Mouse (Mus musculus) thymus, adult 2 months (tissue): ENCODE measurements around the gene Fen1.

Experiments
- CTCF ChIP-seq: fragments of 200-500 bp; IDR thresholded peaks from 2 replicates; pipeline ENCODE4 v1.5.1; 2012; ENCODE audit warnings: mild to moderate bottlenecking, control low read depth, low read length, moderate library complexity, borderline replicate concordance; ENCODE audit not compliant: control insufficient read depth, poor library complexity, insufficient read depth; ENCODE audit errors: extremely low read depth
- POLR2A ChIP-seq: fragments of 200-500 bp; IDR thresholded peaks from 2 replicates; pipeline ENCODE4 v1.6.1; 2012; ENCODE audit warnings: mild to moderate bottlenecking, low read length, control low read depth, moderate library complexity; ENCODE audit not compliant: control insufficient read depth, poor library complexity, insufficient read depth; ENCODE audit errors: extremely low read depth

DNA sequence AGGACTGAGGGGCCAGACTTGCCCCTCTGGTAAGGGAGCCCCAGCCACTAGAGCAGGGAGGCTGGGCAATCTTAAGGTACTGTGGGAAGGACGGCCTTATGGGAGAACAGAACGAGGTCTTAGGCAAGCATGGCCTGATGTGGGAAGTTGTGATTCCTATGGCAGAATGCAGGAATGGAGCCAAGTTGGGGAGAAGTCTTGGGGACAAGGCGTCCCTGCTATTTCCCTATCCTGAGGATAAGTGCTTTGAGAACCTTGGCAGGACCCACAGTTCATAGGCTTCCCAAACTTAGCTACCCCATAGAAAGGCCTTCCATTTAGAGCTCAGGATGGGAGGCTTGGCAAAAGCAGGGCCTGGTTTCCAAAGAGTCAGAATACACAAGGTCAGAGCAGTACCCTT is 4.9 kb upstream of the Fen1 start:
- TF ChIP-seq CTCF (no peak), POLR2A (no peak)
